Mouse (Mus musculus): ENCODE measurements at regions not wholly inside any gene's neighbourhood (a gene's known extent, or its start where the extent isn't known, plus 50 kb on each side); places are given as distances from the start of the nearest gene placed in this dataset.

DNA sequence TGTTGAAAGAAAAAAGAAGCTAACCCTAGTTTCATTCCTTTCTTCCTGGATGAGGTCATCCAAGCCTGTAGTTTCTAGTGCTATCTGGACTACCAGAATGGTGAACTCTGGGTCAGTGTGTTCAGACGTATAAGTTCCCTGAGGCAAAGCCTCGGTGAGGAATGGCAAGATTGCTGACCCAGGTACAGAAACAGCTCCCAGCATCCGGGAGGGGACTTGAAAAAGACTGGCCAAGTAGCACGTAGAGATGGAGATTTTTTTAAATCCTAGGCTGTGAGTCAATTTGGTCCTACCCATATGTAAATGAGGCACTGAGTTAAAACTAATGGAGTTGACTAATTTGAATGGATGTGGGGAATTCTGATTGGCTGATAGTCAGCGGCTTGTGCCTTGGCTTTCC is 55.0 kb upstream of the Gm11084 start:
- 31% methylated on average over 5 of the region's 5 CpGs for WGBS

GRCm38 (mm10) chr2:73040031-73040430 is 53.5 kb upstream of the Gm11084 start:
- H3K27me3 ChIP-seq (ENCODE audit: insufficient read depth, low read length): no peaks in the 10 kb centered on the region
- H3K9me3 ChIP-seq (ENCODE audit: low read length): no peaks in the 10 kb centered on the region
- 64% methylated on average over 3 of the region's 3 CpGs for WGBS
- peaks cover 9% of the 10 kb centered on the region; the same call in 1 of the 2 replicates for H3K4me1 ChIP-seq (ENCODE audit: insufficient read depth, low read length)
- no peak for ATAC-seq (ENCODE audit: low FRiP score, low TSS enrichment)
- no peaks in the 10 kb centered on the region for H3K36me3 ChIP-seq (ENCODE audit: insufficient read depth, low read length)
- no peak overlapping the region for H3K4me2 ChIP-seq (replicated peaks; ENCODE audit: low read depth, low read length)
- no peak overlapping the region for H3K9ac ChIP-seq (replicated peaks; ENCODE audit: low read length)
- H3K27ac ChIP-seq (ENCODE audit: low read length): no peak overlapping the region
- no peak overlapping the region for H3K4me3 ChIP-seq (ENCODE audit: low read length)

More for the DNA sequence above, 55.0 kb upstream of the Gm11084 start:
- no peak for ATAC-seq (ENCODE audit: low FRiP score, low TSS enrichment)
- H3K9me3 ChIP-seq (ENCODE audit: low read length): no peaks in the 10 kb centered on the region
- no peak overlapping the region for H3K27ac ChIP-seq (ENCODE audit: low read length)
- no peak overlapping the region for H3K4me3 ChIP-seq (ENCODE audit: low read length)
- no peak overlapping the region for H3K4me2 ChIP-seq (replicated peaks; ENCODE audit: low read depth, low read length)
- H3K27me3 ChIP-seq (ENCODE audit: insufficient read depth, low read length): no peaks in the 10 kb centered on the region
- peaks cover 9% of the 10 kb centered on the region; the same call in 1 of the 2 replicates for H3K4me1 ChIP-seq (ENCODE audit: insufficient read depth, low read length)
- H3K36me3 ChIP-seq (ENCODE audit: insufficient read depth, low read length): no peaks in the 10 kb centered on the region
- no peak overlapping the region for H3K9ac ChIP-seq (replicated peaks; ENCODE audit: low read length)

DNA sequence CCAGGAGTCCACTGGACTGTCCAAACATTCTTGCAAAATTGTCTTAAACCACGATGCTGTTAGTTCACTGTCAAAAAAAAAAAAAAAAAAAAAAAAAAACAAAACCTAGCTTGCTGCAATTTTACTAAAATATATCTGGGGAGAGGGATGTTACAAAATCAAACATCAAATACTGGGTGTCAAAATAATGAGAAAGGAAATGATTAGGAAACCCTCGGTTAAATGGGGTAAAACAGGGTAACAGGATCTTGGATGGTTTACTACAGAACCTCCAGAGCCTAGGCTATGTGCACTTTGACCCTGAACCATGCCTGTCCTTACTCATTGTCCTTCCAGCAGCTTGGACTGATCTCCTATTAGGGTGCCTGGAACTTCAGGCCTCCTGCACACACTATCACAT is 52.8 kb upstream of the Gm11084 start:
- WGBS: 65% methylated on average over 2 of the region's 2 CpGs
- H3K9me3 ChIP-seq (ENCODE audit: low read length): no peaks in the 10 kb centered on the region
- H3K27ac ChIP-seq (ENCODE audit: low read length): no peak overlapping the region
- H3K36me3 ChIP-seq (ENCODE audit: insufficient read depth, low read length): no peaks in the 10 kb centered on the region
- peaks cover 9% of the 10 kb centered on the region; the same call in 1 of the 2 replicates for H3K4me1 ChIP-seq (ENCODE audit: insufficient read depth, low read length)
- ATAC-seq (ENCODE audit: low FRiP score, low TSS enrichment): no peak
- H3K4me2 ChIP-seq (replicated peaks; ENCODE audit: low read depth, low read length): no peak overlapping the region
- no peak overlapping the region for H3K9ac ChIP-seq (replicated peaks; ENCODE audit: low read length)
- H3K27me3 ChIP-seq (ENCODE audit: insufficient read depth, low read length): no peaks in the 10 kb centered on the region
- H3K4me3 ChIP-seq (ENCODE audit: low read length): no peak overlapping the region

GRCm38 (mm10) chr2:73038290-73038732 is 51.8 kb upstream of the Gm11084 start:
- no peak overlapping the region for H3K9ac ChIP-seq (replicated peaks; ENCODE audit: low read length)
- 18% methylated on average over 16 of the region's 16 CpGs for WGBS
- peak; percentile 94 for ATAC-seq (ENCODE audit: low FRiP score, low TSS enrichment)
- H3K4me3 ChIP-seq (ENCODE audit: low read length): peak overlapping the region; percentile 14
- peak overlapping the region; percentile 45 for H3K4me2 ChIP-seq (replicated peaks; ENCODE audit: low read depth, low read length)
- H3K27ac ChIP-seq (ENCODE audit: low read length): no peak overlapping the region
- H3K27me3 ChIP-seq (ENCODE audit: insufficient read depth, low read length): no peaks in the 10 kb centered on the region
- peaks cover 9% of the 10 kb centered on the region; the same call in 1 of the 2 replicates for H3K4me1 ChIP-seq (ENCODE audit: insufficient read depth, low read length)
- no peaks in the 10 kb centered on the region for H3K9me3 ChIP-seq (ENCODE audit: low read length)
- H3K36me3 ChIP-seq (ENCODE audit: insufficient read depth, low read length): no peaks in the 10 kb centered on the region

GRCm38 (mm10) chr2:73037266-73038046 is 50.9 kb upstream of the Gm11084 start:
- WGBS: 59% methylated on average over 13 of the region's 13 CpGs
- H3K9me3 ChIP-seq (ENCODE audit: low read length): no peaks in the 10 kb centered on the region
- H3K36me3 ChIP-seq (ENCODE audit: insufficient read depth, low read length): no peaks in the 10 kb centered on the region
- H3K4me3 ChIP-seq (ENCODE audit: low read length): no peak overlapping the region
- ATAC-seq (ENCODE audit: low FRiP score, low TSS enrichment): peak; percentile 64; the same call in 1 of the 2 replicates
- no peak overlapping the region for H3K4me2 ChIP-seq (replicated peaks; ENCODE audit: low read depth, low read length)
- H3K9ac ChIP-seq (replicated peaks; ENCODE audit: low read length): no peak overlapping the region
- peaks cover 9% of the 10 kb centered on the region; the same call in 1 of the 2 replicates for H3K4me1 ChIP-seq (ENCODE audit: insufficient read depth, low read length)
- no peak overlapping the region for H3K27ac ChIP-seq (ENCODE audit: low read length)
- no peaks in the 10 kb centered on the region for H3K27me3 ChIP-seq (ENCODE audit: insufficient read depth, low read length)

Data from kidney, embryonic 16.5 days (tissue).